Mouse (Mus musculus) cerebellum, postnatal 25 days (tissue): ENCODE measurements around the gene Brap.
"Not testable (repeated sequence)": the region's sequence is repeated elsewhere in the genome, so short reads cannot be mapped to it uniquely, and the experiment has no call there.

Source experiments
- DNase-seq, 2 experiments: peaks; one replicate each; pipeline ENCODE4 v3.0.0; 2021; ENCODE audit warnings: mixed read lengths in 2 of 2

Gene Brap

DNA sequence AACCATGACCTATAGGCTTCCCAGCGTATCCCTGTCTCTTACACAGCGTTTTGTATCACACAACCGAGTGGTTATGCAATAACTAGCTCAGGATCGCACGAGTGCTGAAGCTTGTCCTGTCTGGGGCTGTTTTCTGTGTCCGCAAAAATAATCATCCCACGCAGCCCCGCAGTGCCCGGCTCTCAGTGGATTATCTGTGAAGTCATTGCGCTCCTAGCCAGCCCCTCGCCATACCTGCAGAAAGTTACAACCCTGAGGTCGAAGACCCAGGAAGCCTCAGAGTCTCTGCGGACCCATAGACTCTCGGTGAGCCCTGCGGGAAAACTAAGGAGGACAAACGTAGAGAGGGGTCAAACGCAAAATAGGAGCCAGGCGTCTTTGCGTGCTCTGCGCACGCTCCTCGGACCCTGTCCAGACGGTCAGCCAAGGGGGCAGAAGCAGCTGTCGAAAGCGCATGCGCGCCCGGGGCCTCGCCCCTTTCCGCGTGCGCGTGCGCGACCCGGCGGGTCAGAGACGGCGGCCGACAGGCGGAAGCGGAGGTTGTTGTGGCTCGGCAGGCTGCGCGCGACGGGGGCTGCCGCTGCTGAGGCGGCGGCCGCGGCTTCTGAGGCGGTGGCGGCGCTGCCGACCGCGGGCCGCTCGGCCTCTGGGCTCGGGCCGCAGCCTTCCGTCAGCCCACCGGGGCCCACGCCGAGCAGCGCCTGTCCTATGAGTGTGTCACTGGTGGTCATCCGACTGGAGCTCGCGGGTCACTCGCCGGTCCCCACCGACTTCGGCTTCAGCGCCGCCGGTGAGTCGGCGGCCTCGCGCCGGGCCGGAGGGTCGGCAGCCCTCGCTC lies at the start of gene Brap, which contains the start of gene Acad10:
Gene Brap, plus strand, starts transcription at position 505 of the 838 bp plus-strand sequence.
Gene Acad10, minus strand, starts transcription at position 456 of the 838 bp plus-strand sequence.
- peak; percentile 98 for DNase-seq

DNA sequence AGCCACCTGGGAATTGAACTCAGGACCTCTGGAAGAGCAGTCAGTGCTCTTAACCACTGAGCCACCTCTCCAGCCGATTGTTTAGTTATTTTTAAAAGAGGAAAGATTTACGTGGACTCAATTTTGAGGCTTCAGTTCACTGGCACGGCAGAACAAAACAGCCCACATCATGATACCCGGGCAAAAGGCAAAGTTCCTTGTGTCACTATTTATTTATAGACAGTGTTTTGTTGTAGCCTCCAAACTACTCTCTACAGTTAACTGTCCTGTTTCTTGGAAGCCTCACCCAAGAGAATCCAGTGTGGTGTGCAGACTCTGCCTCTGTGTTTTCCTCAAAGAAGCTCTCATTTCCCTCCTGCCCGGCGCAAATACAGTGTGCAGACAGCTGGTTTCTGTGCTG lies 48.3 kb upstream of the Brap start:
- DNase-seq = no peak

DNA sequence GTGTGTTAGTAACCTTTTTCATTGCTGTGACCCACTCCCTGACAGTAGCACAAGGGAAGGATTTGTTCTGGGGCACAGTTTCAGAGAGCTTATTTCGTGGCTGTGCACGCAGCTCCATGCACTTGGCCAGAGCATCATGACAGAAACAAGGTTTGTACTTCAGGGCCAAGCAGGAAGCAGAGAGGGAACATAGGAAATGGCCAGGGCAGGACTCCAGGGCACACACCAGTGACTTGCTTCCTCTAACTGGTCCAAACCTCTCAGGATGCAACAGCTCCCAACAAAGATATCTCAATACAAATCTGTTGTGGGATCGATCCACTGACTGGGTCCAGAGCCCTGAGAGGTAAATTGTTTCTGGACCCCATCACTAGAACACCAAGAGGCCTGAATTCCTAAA lies 45.4 kb upstream of the Brap start:
- not testable (repeated sequence) for DNase-seq

DNA sequence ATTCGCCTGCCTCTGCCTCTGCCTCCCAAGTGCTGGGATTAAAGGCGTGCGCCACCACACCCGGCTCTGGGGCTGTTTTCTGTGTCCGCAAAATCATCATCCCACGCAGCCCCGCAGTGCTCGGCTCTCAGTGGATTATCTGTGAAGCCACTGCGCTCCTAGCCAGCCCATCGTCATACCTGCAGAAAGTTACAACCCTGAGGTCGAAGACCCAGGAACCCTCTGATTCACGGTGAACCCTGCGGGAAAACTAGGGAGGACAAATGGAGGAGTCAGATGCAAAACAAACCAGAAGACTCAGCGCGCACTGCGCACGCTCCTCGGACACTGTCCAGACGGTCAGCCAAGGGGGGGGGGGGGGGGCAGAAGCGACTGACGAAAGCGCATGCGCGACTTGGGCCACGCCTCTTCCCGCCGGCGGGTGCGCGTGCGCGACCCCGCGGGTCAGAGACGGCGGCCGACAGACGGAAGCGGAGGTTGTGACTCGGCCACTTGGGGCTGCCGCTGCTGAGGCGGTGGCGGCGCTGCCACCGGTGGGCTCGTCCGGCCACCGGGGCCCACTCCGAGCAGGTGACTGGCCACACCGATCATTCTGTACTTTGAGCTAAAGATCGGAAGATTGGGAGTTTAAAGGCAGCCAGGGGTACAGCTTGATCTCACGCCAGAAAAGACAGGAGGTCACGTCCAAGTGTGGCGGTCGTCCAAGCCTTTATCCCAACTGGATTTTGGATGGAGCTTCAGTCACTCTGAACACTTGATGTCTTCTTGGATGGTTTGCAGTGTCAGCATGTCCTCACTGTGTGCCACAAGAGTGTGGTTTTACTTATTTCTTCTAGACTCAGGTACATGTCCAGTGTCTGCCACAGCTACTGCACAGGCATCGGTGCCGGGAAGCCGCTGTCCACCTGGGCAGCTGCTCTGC lies 41.5 kb upstream of the Brap start, which contains the start of gene Acad12:
Gene Acad12, minus strand, starts transcription at position 347 of the 922 bp plus-strand sequence.
- peak; percentile 90 to 94 for DNase-seq

DNA sequence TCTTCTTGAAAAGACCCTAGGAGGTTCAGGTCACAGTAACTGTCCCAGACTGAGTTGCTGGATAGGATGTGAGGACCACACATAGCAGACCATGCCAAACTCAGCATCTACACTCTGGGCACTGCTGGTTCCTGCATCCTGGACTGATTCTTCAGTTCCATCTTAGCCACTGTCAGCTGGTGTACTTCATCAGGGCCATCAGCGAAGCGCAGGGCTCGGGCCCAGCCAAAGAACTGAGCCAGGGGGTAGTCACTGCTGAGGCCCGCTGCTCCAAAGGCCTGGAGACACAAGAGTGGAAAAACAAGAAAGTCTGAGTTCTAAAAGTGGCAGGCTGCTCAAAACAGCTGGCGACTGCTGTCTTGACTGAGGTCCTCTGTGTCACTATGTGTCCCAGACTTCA lies 39.3 kb upstream of the Brap start:
- DNase-seq = no peak

DNA sequence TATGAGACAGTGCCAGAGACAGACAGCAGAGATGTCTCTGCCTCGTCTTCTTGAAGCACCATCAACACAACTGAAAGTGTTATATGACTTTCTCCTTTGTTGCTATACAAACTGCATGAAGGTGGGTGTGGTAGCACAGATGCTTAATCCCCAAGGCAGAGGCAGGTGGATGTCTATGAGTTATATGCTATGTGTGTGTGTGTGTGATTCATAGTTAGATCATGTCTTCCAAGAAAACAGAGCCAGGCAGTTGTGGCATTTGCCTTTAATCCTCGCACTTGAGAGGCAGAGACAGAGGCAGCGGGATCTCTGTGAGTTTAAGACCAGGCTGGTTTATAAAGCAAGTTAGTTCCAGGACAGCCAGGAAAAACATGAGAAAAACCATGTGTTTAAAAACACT lies 37.1 kb upstream of the Brap start:
- DNase-seq = no peak

DNA sequence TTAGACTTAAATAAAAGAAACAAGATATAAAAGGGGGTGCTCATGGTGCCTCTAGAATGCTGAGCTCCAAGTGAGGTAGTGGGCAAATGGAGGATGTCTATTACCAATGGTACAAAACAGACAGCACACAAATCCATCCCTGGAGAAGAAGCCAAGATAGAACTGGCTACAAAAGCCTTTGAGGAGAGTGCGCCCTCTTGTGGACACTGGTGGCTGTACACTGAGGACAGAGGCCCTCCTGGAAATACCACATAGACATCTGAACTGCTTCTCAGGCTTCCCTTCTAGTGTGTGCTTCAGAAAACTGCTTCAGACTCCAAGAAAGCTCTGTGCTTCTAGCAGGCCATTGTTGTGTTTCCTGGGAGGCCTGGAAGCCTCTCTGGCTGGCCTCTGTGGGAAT lies 32.5 kb upstream of the Brap start:
- DNase-seq = peak; percentile 70 to 85

DNA sequence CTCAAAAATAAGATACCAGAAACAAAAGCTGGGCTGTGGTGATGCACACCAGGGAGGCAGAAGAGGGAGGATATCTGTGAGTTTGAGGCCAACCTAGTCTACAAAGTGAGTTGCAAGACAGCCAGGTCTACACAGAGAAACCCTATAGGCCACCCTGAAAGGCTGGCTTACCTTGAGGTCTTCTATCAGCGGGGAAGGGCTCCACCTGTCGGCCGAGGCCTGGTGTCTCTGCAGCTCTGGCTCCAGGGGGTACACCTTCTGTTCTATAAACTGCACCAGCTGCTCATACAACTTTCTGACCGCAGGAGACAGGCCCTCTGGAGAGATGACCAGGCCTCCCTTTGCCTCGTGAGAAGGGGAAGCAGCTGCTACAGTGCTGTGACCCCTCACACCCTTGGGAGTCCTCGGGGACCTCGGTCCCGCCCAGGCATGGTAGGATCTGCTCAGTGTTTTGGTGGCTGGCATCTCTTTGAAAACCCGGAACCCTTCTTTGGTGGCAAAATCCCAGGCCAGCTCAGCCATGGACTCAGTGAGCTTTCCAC lies 29.2 kb upstream of the Brap start:
- peak; percentile 30 to 41 for DNase-seq

DNA sequence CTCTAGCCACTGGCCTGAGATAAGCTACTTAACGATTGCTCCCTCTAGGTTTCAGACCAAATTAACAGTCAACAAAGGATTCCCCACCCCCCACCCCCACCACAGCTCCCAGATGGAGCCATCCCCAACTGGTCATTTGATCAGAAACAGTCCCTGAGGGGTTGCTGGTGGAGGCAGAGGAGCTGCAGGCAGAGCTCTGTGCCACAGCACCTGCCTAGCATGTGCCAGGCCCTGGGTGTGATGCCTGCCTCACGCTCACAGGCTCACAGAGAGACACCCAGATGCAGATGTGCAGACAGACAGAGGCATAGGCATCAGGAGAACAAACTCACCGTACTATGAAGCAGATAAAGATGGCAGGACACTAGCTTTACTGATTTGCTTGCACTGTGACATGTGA lies 27.6 kb upstream of the Brap start:
- no peak for DNase-seq

DNA sequence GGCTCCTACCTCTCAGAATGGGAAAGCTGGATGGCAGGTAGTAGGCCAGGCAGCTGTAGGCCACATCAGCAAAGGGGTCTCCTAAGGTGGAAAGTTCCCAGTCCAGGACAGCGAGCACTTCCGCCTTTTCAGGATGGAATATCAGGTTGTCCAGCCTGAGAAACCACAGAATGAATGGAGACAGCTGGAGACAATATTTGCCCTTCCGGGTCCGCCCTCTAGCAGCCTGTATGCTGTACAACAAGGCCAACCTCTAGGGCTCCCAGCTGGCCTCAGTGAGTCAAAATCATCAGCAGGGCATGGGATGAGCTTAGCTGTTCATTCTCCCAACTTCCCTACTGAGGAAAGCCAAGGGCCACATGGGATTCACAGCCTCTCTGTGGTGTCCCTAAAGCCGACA lies 25.7 kb upstream of the Brap start:
- no peak for DNase-seq

DNA sequence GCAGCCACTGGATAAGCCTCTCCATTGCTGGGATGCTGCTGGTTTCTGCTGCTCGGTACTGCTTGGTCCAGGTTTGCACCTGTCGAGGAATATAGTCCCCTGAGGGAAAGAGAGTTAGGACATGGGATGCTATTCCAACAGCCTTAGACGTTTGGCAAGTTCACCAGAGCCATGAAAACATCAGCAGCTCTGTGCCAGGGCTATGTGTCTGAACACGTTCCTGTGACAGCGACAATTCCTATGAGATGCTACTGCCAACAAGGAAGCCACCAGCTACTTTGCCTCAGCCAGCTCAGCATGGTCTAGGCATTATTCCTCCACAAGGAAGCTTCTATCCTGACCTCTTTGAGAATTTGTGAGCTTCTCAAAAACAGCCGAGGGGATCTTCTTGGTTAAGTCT lies 23.1 kb upstream of the Brap start:
- no peak for DNase-seq

DNA sequence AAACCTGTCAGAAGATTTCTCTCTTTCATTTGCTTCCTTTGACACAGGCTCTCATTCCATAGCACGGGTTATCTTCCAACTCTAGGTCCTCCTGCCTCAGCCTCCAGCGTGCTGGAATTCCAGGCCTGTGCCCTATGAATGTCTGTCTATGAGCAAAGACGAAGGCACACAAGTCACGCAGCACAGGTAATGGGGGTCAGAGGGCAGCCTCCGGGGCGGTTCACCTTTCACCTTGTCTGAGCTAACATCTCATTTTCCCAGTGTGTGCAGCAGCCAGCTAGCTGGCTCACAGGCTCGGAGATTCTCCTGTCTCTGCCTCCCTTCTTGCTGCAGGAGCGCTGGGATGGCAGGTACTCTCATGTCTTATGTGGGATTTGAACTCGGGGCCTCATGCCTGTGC lies 20.8 kb upstream of the Brap start:
- no peak for DNase-seq

DNA sequence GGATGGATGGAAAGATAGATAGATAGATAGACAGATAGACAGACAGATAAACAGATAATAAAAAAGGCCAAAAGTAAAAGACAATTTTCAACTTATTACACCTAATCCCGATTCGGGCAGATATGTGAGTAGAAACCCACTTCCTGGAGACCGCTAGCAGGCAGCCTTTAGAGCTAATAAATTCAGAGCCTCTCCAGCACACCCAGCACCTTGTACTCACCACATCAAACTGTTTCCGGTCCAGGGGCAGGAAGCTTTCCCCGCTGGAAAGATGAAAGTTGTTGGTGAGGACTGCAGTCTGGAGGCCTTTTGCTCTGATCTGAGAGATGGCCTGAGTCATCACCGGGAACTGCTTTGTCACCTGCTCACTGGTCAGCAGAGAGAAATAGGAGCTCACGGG lies 11.2 kb upstream of the Brap start:
- no peak for DNase-seq

DNA sequence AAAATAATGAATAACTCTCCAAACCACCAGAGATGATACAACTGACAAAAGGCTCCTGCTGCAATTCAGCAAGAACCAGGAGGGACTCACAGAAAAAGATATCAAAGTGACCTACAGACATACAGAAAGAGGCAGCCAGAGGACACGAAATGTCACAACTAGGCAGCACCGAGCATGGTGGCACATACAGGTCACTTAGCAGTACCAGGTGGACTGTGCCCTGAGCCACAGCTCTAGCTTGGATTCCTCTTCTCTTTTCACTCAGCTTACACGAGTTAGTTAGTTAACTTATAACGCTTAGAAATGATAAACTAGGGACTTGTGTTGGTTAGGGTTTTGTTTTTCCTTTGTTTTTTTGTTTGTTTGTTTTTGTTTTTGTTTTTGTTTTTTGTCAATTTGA lies 5.8 kb upstream of the Brap start:
- DNase-seq = no peak

DNA sequence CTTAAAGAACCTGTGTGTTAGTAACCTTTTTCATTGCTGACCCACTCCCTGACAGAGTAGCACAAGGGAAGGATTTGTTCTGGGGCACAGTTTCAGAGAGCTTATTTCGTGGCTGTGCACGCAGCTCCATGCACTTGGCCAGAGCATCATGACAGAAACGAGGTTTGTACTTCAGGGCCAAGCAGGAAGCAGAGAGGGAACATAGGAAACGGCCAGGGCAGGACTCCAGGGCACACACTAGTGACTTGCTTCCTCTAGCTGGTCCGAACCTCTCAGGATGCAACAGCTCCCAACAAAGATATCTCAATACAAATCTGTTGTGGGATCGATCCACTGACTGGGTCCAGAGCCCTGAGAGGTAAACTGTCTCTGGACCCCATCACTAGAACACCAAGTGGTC lies 3.5 kb upstream of the Brap start:
- not testable (repeated sequence) for DNase-seq

DNA sequence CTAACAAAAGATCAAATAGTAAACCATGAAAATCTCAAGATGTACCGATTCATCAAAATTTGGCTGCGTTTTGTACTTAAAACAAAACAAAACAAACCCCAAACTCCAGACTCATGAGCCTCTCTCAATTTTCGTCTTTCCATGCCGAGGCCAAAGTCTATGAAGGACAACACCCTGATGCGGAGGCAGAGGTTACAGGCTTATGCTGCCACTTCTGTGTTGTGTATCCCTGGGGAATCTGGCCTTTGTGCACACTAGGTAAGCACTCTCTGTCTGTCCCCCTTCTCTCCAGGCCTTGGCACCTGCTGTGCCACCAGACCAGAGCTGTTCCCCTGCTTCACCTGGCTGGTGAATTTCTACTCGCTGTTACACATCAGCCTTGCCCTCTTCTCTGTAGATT lies 2.7 kb upstream of the Brap start:
- DNase-seq = not testable (repeated sequence)

DNA sequence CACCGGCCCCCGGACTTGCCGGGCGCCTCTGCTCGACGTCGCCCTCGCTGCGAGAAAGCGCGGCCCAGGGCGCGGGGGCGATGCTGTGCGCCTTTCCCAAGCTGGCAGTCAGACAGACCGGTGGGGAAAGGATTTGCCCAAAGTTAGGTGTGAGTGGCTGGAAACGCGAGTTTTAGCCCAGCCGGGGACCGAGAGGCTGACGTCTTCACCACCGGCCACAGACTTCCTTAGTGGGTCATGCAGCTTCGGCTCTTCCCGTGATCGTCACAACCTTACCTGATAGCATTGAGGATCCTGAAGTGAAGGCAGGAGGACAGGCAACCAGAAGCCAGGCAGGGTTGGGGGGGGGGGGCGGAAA lies 513 bp downstream of the Brap start:
- DNase-seq = no peak

DNA sequence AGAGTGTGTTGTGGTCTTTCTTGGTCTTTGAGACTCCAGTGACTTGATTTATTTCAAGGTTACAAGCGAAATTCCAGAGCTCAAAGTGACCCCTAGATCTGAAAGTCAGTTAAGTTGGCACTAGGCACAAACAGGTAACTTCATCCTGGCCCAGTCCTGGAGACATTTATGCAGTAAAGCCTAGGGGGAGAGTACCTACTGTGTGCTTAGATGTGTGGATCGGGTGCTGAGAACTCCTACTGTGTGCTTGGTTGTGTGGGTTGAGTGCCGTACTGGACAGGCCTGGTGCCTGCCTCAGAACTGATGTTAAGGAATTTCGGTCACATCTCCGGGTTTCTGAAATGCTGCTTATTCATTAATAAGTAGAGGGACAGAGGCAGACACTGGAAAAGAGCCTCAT lies 1.1 kb downstream of the Brap start:
- DNase-seq = no peak

DNA sequence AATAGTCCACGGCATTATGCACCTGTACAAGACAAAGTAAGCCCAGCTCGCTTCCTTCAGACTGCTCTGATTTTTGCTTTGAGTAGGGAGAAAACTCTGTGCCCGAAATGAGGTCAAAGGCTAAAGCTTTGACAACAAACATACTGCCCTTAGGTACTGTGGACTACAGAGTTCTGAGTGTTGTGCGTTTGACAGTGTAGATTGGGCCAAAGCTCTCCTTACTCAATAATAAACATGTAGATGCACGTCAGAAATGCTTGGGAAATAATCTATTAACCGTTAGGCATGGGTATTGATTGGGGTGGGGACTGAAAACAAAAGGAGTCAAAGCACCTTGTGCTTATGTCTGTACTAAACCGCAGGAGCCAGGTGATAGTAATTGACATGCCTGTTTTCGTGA lies 3.1 kb downstream of the Brap start:
- DNase-seq = no peak

DNA sequence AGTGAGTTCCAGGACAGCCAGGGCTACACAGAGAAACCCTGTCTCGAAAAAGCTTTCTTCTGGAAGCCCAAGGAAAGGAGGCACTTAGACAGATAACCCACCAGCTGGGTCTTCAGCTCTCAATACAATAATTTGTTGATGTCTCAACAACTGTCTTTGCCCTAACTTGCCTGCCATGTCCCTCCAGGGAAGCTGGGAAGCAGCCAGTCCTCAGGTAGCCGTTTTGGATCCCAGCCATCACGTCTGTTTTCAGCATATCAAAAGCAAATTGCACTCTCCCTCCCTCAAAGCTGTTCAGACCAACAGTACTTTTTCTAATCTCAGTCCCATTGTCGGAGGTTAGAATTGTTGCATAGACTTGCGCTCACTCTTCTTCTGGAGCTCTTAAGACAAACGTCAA lies 3.7 kb downstream of the Brap start:
- DNase-seq = peak; percentile 46 to 67

DNA sequence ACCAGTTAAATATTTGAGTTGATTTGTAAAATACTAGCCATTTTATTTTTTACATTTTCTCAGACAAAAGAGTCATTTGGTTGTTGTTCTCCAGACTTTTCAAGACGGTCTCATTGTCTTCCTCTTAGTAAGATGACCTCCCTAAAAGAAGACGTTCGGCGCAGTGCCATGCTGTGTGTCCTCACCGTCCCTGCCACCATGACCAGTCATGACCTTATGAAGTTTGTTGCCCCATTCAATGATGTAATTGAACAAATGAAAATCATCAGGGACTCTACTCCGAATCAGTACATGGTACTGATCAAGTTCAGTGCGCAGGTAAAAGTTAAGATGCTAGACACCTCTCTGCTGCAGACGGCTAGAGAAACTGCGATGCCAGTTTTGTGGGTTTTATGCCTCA lies 4.6 kb downstream of the Brap start:
- DNase-seq = no peak

DNA sequence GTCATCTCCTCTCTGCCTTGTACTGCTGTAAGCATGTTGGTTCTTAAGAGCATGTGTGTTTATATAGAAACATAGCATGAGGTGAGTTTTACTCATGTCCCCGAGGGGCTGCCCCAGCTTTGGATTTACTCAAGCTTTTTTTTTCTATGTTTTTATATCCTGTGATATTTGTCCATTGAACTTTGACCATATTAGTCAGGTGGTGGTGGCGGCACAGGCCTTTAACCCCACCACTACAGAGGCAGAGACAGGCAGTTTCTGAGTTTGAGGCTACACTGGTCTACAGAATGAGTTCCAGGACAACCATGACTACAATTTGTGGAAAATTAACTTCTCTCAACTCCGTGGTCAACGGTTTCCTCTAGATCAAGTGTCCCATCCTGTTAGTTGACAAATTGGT lies 6.7 kb downstream of the Brap start:
- no peak for DNase-seq

DNA sequence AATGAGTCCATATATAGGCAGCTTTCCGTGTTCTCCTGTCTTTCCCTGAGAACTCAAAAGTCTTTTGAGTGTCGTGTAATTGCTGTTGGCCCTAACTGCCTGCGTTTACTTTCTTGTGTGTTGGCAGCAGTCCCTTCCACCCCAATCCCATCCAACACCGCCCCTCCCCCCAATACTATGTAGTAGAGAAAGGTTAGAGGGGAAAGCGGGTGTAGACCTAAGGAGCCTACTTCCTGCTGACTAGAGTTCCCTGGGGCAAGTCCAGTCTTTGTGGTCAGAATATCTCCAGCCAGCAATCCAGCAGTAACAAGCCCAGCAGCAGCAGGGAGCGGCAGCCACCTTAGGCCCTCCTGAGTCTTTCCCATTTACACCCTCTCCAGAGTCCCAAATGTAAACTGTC lies 8.0 kb downstream of the Brap start:
- DNase-seq = no peak

DNA sequence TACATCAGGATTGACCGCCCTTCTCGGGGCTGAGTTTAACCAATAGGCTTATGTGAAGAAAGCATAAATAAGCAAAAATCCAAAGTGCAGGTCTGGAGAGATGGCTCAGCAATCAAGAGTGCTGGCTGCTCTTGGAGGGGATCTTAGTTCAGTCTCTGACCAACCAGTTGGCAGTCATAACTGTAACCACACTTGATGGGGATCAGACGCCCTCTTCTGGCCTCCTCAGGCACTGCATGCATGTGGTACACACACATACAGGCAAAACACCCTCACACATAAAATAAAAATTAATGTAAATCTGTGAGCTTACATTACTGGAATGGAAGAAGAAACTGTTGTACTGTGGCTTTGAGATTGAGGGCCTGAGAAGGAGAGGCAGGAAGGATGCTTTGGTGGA lies 10.0 kb downstream of the Brap start:
- peak in 1 of 2 experiments; percentile 39 for DNase-seq
